Mouse (Mus musculus) myocyte (in vitro differentiated cells): ENCODE measurements around the gene Scamp3.

Source experiments
- CEBPB ChIP-seq: IDR thresholded peaks from 2 replicates; pipeline ENCODE4 v1.6.1; 2011; ENCODE audit warnings: mild to moderate bottlenecking, moderate library complexity; ENCODE audit not compliant: poor library complexity, insufficient read depth, severe bottlenecking
- E2F4 ChIP-seq: IDR thresholded peaks from one replicate; pipeline ENCODE4 v1.6.1; 2011; ENCODE audit warnings: mild to moderate bottlenecking, control low read depth, moderate library complexity; ENCODE audit not compliant: insufficient read depth
- MAX ChIP-seq: IDR thresholded peaks from one replicate; pipeline ENCODE4 v1.6.1; 2011; ENCODE audit warnings: low read depth, mild to moderate bottlenecking, control low read depth
- MYOD1 ChIP-seq, 3 experiments: IDR thresholded peaks; one replicate each; pipeline ENCODE4 v1.6.1; 2011; ENCODE audit warnings: control low read depth in 2 of 3, low read depth in 2 of 3, mild to moderate bottlenecking in 2 of 3, moderate library complexity in 1 of 3; ENCODE audit not compliant: insufficient read length in 2 of 3, control insufficient read depth in 1 of 3
- MYOG ChIP-seq, 3 experiments: IDR thresholded peaks; one replicate each; pipeline ENCODE4 v1.6.1; 2011; ENCODE audit warnings: control low read depth in 2 of 3, low read depth in 2 of 3, mild to moderate bottlenecking in 2 of 3; ENCODE audit not compliant: insufficient read length in 2 of 3, control insufficient read depth in 1 of 3, insufficient read depth in 1 of 3
- POLR2A ChIP-seq: IDR thresholded peaks from one replicate; pipeline ENCODE4 v1.6.1; 2011; ENCODE audit warnings: low read depth, mild to moderate bottlenecking, control low read depth, moderate library complexity; ENCODE audit not compliant: insufficient read length
- POLR2AphosphoS2 ChIP-seq: IDR thresholded peaks from one replicate; pipeline ENCODE4 v1.6.1; 2011; ENCODE audit warnings: low read depth, control low read depth; ENCODE audit not compliant: insufficient read length
- REST ChIP-seq: IDR thresholded peaks from one replicate; pipeline ENCODE4 v1.6.1; 2011; ENCODE audit warnings: mild to moderate bottlenecking, control low read depth, moderate library complexity; ENCODE audit not compliant: insufficient read depth, insufficient read length
- SRF ChIP-seq: IDR thresholded peaks from one replicate; pipeline ENCODE4 v1.6.1; 2011; ENCODE audit warnings: low read depth; ENCODE audit not compliant: control insufficient read depth, insufficient read length
- TCF12 ChIP-seq: IDR thresholded peaks from one replicate; pipeline ENCODE4 v1.6.1; 2011; ENCODE audit warnings: mild to moderate bottlenecking, control low read depth; ENCODE audit not compliant: poor library complexity, insufficient read depth, severe bottlenecking
- TCF3 ChIP-seq: IDR thresholded peaks from one replicate; pipeline ENCODE4 v1.6.1; 2011; ENCODE audit warnings: low read depth, control low read depth; ENCODE audit not compliant: insufficient read length
- USF1 ChIP-seq: IDR thresholded peaks from one replicate; pipeline ENCODE4 v1.6.1; 2011; ENCODE audit warnings: low read depth, mild to moderate bottlenecking, control low read depth, moderate library complexity

- TF ChIP-seq E2F4 (no peak), MYOG (IDR thresholded peaks at IDR 0.05; ENCODE audit: control insufficient read depth in 1 of 3, insufficient read depth in 1 of 3, insufficient read length in 2 of 3, low read depth in 2 of 3) (no peak), POLR2A (no peak), MAX (no peak), USF1 (no peak), SRF (no peak), REST (no peak), POLR2AphosphoS2 (no peak), TCF12 (no peak), MYOD1 (IDR thresholded peaks at IDR 0.05; ENCODE audit: control insufficient read depth in 1 of 3, insufficient read length in 2 of 3, low read depth in 2 of 3) (no peak), TCF3 (no peak), CEBPB (no peak)
These were observed 43.5 kb upstream of the Scamp3 start for GRCm38 (mm10) chr3:89133752-89134151.
